Comparison of ENCODE assay signal across 12 mouse cellular contexts in genomic region chr19:11973511-11974222, GRCm38 (mm10). TPM values are rescaled to one million over a fixed set of nuclear protein-coding genes. Genes with fewer than 3 reads are reported as not detected.
DNase-seq lines count a peak whose midpoint lies in the region; ATAC-seq and TF ChIP-seq lines count a peak whose summit lies in the region.
"Had no signal": no experiment of that assay in that cellular context is flagged by ENCODE, and none has a peak within 500 bp of the region (broad histone marks: within the 10 kb centered on the region; RNA-seq: fewer than 3 reads in every experiment).

No protein-coding gene starts in this region.

- H3K4me1 ChIP-seq in lung, postnatal 0 days (ENCODE audit: insufficient read depth, low read depth, low read length) = peaks cover 6% of the 10 kb centered on the region; the same call in 1 of the 2 replicates
- H3K4me1 ChIP-seq in liver, embryonic 13.5 days (replicated peaks) = peaks cover 46% of the 10 kb centered on the region
- H3K4me1 ChIP-seq in stomach, postnatal 0 days (replicated peaks; ENCODE audit: control insufficient read depth, insufficient read depth) = no peaks in the 10 kb centered on the region

- TF ChIP-seq EP300 in lung, postnatal 0 days (IDR thresholded peaks at IDR 0.05) = no peak
- TF ChIP-seq EP300 in stomach, postnatal 0 days (optimal IDR thresholded peaks at IDR 0.05) = no peak

- no peak overlapping the region for H3K4me3 ChIP-seq in lung, postnatal 0 days (ENCODE audit: low read depth, low read length)
- H3K4me3 ChIP-seq in liver, embryonic 13.5 days (replicated peaks) = no peak overlapping the region
- no peak overlapping the region for H3K4me3 ChIP-seq in stomach, postnatal 0 days (ENCODE audit: low read depth, low read length)
- H3K4me3 ChIP-seq: hindbrain, embryonic 12.5 days; limb, embryonic 15.5 days; midbrain, embryonic 15.5 days; neural tube, embryonic 15.5 days had no signal

- DNase-seq in lung, postnatal 0 days (ENCODE audit: low spot score) = no peak
- no peak for DNase-seq in lung, adult 18-20 months
- DNase-seq in liver, embryonic 13.5 days = no peak
- DNase-seq in stomach, postnatal 0 days (ENCODE audit: low spot score) = peak; percentile 57
- DNase-seq in thymus, adult 18-20 months = no peak
- no peak for DNase-seq in heart, adult 8-10 months (ENCODE audit: low spot score)
- DNase-seq: cerebellum, postnatal 25 days had no signal

- peaks cover 46% of the 10 kb centered on the region for H3K36me3 ChIP-seq in lung, postnatal 0 days (ENCODE audit: insufficient read depth, low read length)
- peaks cover 93% of the 10 kb centered on the region for H3K36me3 ChIP-seq in liver, embryonic 13.5 days
- peaks cover 30% of the 10 kb centered on the region; the same call in 1 of the 2 replicates for H3K36me3 ChIP-seq in stomach, postnatal 0 days (ENCODE audit: control insufficient read depth, insufficient read depth, low read length)

- H3K27me3 ChIP-seq in lung, postnatal 0 days (replicated peaks; ENCODE audit: insufficient read depth, low read length) = no peaks in the 10 kb centered on the region
- no peaks in the 10 kb centered on the region for H3K27me3 ChIP-seq in liver, embryonic 13.5 days
- no peaks in the 10 kb centered on the region for H3K27me3 ChIP-seq in stomach, postnatal 0 days (ENCODE audit: control insufficient read depth, insufficient read depth, low read length)
- H3K27me3 ChIP-seq: hindbrain, embryonic 12.5 days; limb, embryonic 15.5 days; midbrain, embryonic 15.5 days; neural tube, embryonic 15.5 days had no signal

- no peak overlapping the region for H3K4me2 ChIP-seq in lung, postnatal 0 days (replicated peaks; ENCODE audit: low read depth, low read length)
- no peak overlapping the region for H3K4me2 ChIP-seq in liver, embryonic 13.5 days
- H3K4me2 ChIP-seq in stomach, postnatal 0 days (replicated peaks; ENCODE audit: low read depth) = no peak overlapping the region
- H3K4me2 ChIP-seq: hindbrain, embryonic 12.5 days; limb, embryonic 15.5 days; midbrain, embryonic 15.5 days; neural tube, embryonic 15.5 days had no signal

- no peaks in the 10 kb centered on the region for H3K9me3 ChIP-seq in lung, postnatal 0 days (ENCODE audit: low read length)
- no peaks in the 10 kb centered on the region for H3K9me3 ChIP-seq in liver, embryonic 13.5 days (replicated peaks)
- no peaks in the 10 kb centered on the region for H3K9me3 ChIP-seq in stomach, postnatal 0 days (ENCODE audit: control insufficient read depth, low read length)
- H3K9me3 ChIP-seq: hindbrain, embryonic 12.5 days; limb, embryonic 15.5 days; midbrain, embryonic 15.5 days; neural tube, embryonic 15.5 days had no signal

- peak overlapping the region; percentile 20 for H3K27ac ChIP-seq in lung, postnatal 0 days (ENCODE audit: low read length)
- H3K27ac ChIP-seq in liver, embryonic 13.5 days = peak overlapping the region; percentile 26; the same call in 1 of the 2 replicates
- peak overlapping the region; percentile 50 for H3K27ac ChIP-seq in stomach, postnatal 0 days (replicated peaks)
- H3K27ac ChIP-seq: hindbrain, embryonic 12.5 days; limb, embryonic 15.5 days; midbrain, embryonic 15.5 days; neural tube, embryonic 15.5 days had no signal

- no peak for TF ChIP-seq CTCF in lung, postnatal 0 days (IDR thresholded peaks at IDR 0.05)
- TF ChIP-seq CTCF in stomach, postnatal 0 days (IDR thresholded peaks at IDR 0.05; ENCODE audit: low read depth) = no peak

- peak; percentile 83 for ATAC-seq in lung, postnatal 0 days
- ATAC-seq in common myeloid progenitor, adult 5-6 weeks (replicated peaks; ENCODE audit: low read depth, poor library complexity, severe bottlenecking) = 0 out of 2 replicates have a peak, but pooled peaks have one; percentile 50
- peak; percentile 84 for ATAC-seq in liver, embryonic 13.5 days (ENCODE audit: low read depth)
- ATAC-seq in stomach, postnatal 0 days (ENCODE audit: low FRiP score, low TSS enrichment) = peak; percentile 75
- ATAC-seq: midbrain, embryonic 15.5 days had no signal

- no peak overlapping the region for H3K9ac ChIP-seq in lung, postnatal 0 days (replicated peaks; ENCODE audit: low read depth)
- H3K9ac ChIP-seq in liver, embryonic 13.5 days = no peak overlapping the region
- H3K9ac ChIP-seq in stomach, postnatal 0 days (ENCODE audit: low read length) = no peak overlapping the region
- H3K9ac ChIP-seq: hindbrain, embryonic 12.5 days; limb, embryonic 15.5 days; midbrain, embryonic 15.5 days; neural tube, embryonic 15.5 days had no signal

- WGBS in lung, postnatal 0 days = 70% methylated on average over 13 of the region's 13 CpGs
- WGBS in liver, embryonic 13.5 days (ENCODE audit: insufficient replicate concordance) = 62% methylated on average over 13 of the region's 13 CpGs
- 79% methylated on average over 13 of the region's 13 CpGs for WGBS in stomach, postnatal 0 days

RNA-seq across cellular contexts. Expression of gene Osbp, which starts 7.9 kb away (rescaled TPM):
- polyA plus RNA-seq in lung, postnatal 0 days (2015; fragmentation: Nextera tagmentation; extraction: Ambion mirVana) = 4.6 and 5.2 TPM in 2 replicates
- total RNA-seq in common myeloid progenitor, adult 5-6 weeks (2017) = 31.4 and 47.0 TPM in 2 replicates
- polyA plus RNA-seq in liver, embryonic 13.5 days (2015; fragmentation: Nextera tagmentation; extraction: Ambion mirVana) = 2.2 and 2.4 TPM in 2 replicates
- polyA plus RNA-seq in stomach, postnatal 0 days (2015; fragmentation: Nextera tagmentation; extraction: Ambion mirVana) = 4.3 and 4.5 TPM in 2 replicates
- total RNA-seq in heart, adult 8-10 months (2022) = 100 to 1,000 TPM in 1 of 4 experiments, 10 to 100 TPM in 3; 90.7 to 106 (median 95.9) TPM
